Mouse (Mus musculus): Measurements from ENCODE around the gene F11r. TPM values are rescaled to one million over a fixed set of nuclear protein-coding genes. Genes with fewer than 3 reads are reported as not detected.

The F11r gene
- 70.9 and 74.7 TPM in 2 replicates for polyA plus RNA-seq (2014; fragmentation: Nextera tagmentation; extraction: Ambion mirVana)

GRCm38 (mm10) chr1:171437264-171438013 lies at the start of gene F11r:
F11r (plus strand) TSS chr1:171437535.
- H3K4me3 ChIP-seq (ENCODE audit: control insufficient read depth in 1 of 2, insufficient read depth in 1 of 2, low read depth in 1 of 2, low read length in 2 of 2) = peak within 1 kb of the TSS; percentile 75 to 81
- H3K9ac ChIP-seq (ENCODE audit: low read length) = peak within 1 kb of the TSS; percentile 84
- peaks cover 29 to 37% of the 10 kb centered on the region in 2 experiments for H3K4me1 ChIP-seq (ENCODE audit: control insufficient read depth in 2 of 2, insufficient read depth in 2 of 2, low read length in 2 of 2)
- under 1% methylated on average over 46 of the region's 46 CpGs for WGBS
- H3K4me2 ChIP-seq (ENCODE audit: low read length) = peak within 1 kb of the TSS; percentile 80
- peak; percentile 63 for ATAC-seq (ENCODE audit: insufficient number of reproducible peaks, insufficient read depth, low FRiP score, low read depth)
- no peaks in the 10 kb centered on the region for H3K27me3 ChIP-seq (ENCODE audit: control insufficient read depth, insufficient read depth, low read length)
- H3K36me3 ChIP-seq (ENCODE audit: control insufficient read depth, insufficient read depth, low read length) = no peaks in the 10 kb centered on the region
- H3K9me3 ChIP-seq (ENCODE audit: control insufficient read depth, low read length) = no peaks in the 10 kb centered on the region
- H3K27ac ChIP-seq (replicated peaks in 1 of 2; ENCODE audit: control insufficient read depth in 1 of 2, insufficient read depth in 1 of 2, low read depth in 2 of 2, low read length in 2 of 2) = peak within 1 kb of the TSS; percentile 51 to 84

- Histone ChIP-seq H3K4me2 (ENCODE audit: low read length) (no peak within 1 kb of the TSS), H3K27ac (replicated peaks in 1 of 2; ENCODE audit: control insufficient read depth in 1 of 2, insufficient read depth in 1 of 2, low read depth in 2 of 2, low read length in 2 of 2) (no peak within 1 kb of the TSS), H3K4me3 (ENCODE audit: control insufficient read depth in 1 of 2, insufficient read depth in 1 of 2, low read depth in 1 of 2, low read length in 2 of 2) (peak within 1 kb of the TSS in 1 of 2 experiments; percentile 6; a peak in 1 of 4 replicates), H3K9me3 (ENCODE audit: control insufficient read depth, low read length) (no peaks in the 10 kb centered on the region), H3K36me3 (ENCODE audit: control insufficient read depth, insufficient read depth, low read length) (no peaks in the 10 kb centered on the region), H3K27me3 (ENCODE audit: control insufficient read depth, insufficient read depth, low read length) (no peaks in the 10 kb centered on the region), H3K4me1 (ENCODE audit: control insufficient read depth in 2 of 2, insufficient read depth in 2 of 2, low read length in 2 of 2) (peaks cover 0 to 2% of the 10 kb centered on the region in 2 experiments; a peak in 1 of 4 replicates), H3K9ac (ENCODE audit: low read length) (no peak within 1 kb of the TSS)
- 74% methylated on average over 15 of the region's 15 CpGs for WGBS
- no peak for ATAC-seq (ENCODE audit: insufficient number of reproducible peaks, insufficient read depth, low FRiP score, low read depth)
Measured at GRCm38 (mm10) chr1:171388376-171389102, 48.8 kb upstream of the F11r start, which contains the start of gene Arhgap30. Arhgap30 (plus strand) TSS chr1:171388954.

- WGBS = 81% methylated on average over 4 of the region's 4 CpGs
- Histone ChIP-seq H3K27ac (replicated peaks in 1 of 2; ENCODE audit: control insufficient read depth in 1 of 2, insufficient read depth in 1 of 2, low read depth in 2 of 2, low read length in 2 of 2) (no peak overlapping the region), H3K36me3 (ENCODE audit: control insufficient read depth, insufficient read depth, low read length) (no peaks in the 10 kb centered on the region), H3K27me3 (ENCODE audit: control insufficient read depth, insufficient read depth, low read length) (no peaks in the 10 kb centered on the region), H3K9ac (ENCODE audit: low read length) (no peak overlapping the region), H3K4me3 (ENCODE audit: control insufficient read depth in 1 of 2, insufficient read depth in 1 of 2, low read depth in 1 of 2, low read length in 2 of 2) (no peak overlapping the region), H3K9me3 (ENCODE audit: control insufficient read depth, low read length) (no peaks in the 10 kb centered on the region), H3K4me1 (ENCODE audit: control insufficient read depth in 2 of 2, insufficient read depth in 2 of 2, low read length in 2 of 2) (peaks cover 0 to 2% of the 10 kb centered on the region in 2 experiments; a peak in 1 of 4 replicates), H3K4me2 (ENCODE audit: low read length) (no peak overlapping the region)
- no peak for ATAC-seq (ENCODE audit: insufficient number of reproducible peaks, insufficient read depth, low FRiP score, low read depth)
Measured at GRCm38 (mm10) chr1:171390101-171390500, 47.2 kb upstream of the F11r start.

GRCm38 (mm10) chr1:171401821-171402220 lies 35.5 kb upstream of the F11r start:
- no peak for ATAC-seq (ENCODE audit: insufficient number of reproducible peaks, insufficient read depth, low FRiP score, low read depth)
- no peaks in the 10 kb centered on the region for H3K36me3 ChIP-seq (ENCODE audit: control insufficient read depth, insufficient read depth, low read length)

GRCm38 (mm10) chr1:171402991-171403390 lies 34.3 kb upstream of the F11r start:
- H3K27ac ChIP-seq (replicated peaks in 1 of 2; ENCODE audit: control insufficient read depth in 1 of 2, insufficient read depth in 1 of 2, low read depth in 2 of 2, low read length in 2 of 2) = no peak overlapping the region
- H3K27me3 ChIP-seq (ENCODE audit: control insufficient read depth, insufficient read depth, low read length) = no peaks in the 10 kb centered on the region
- no peak overlapping the region for H3K9ac ChIP-seq (ENCODE audit: low read length)
- WGBS = 87% methylated on average over 9 of the region's 9 CpGs
- H3K4me1 ChIP-seq (ENCODE audit: control insufficient read depth in 2 of 2, insufficient read depth in 2 of 2, low read length in 2 of 2) = no peaks in the 10 kb centered on the region
- H3K4me3 ChIP-seq (ENCODE audit: control insufficient read depth in 1 of 2, insufficient read depth in 1 of 2, low read depth in 1 of 2, low read length in 2 of 2) = no peak overlapping the region
- no peaks in the 10 kb centered on the region for H3K9me3 ChIP-seq (ENCODE audit: control insufficient read depth, low read length)
- H3K36me3 ChIP-seq (ENCODE audit: control insufficient read depth, insufficient read depth, low read length) = no peaks in the 10 kb centered on the region
- ATAC-seq (ENCODE audit: insufficient number of reproducible peaks, insufficient read depth, low FRiP score, low read depth) = no peak
- no peak overlapping the region for H3K4me2 ChIP-seq (ENCODE audit: low read length)

More at GRCm38 (mm10) chr1:171401821-171402220, 35.5 kb upstream of the F11r start:
- whole genome bisulfite sequencing = 75% methylated on average over 4 of the region's 4 CpGs
- Histone ChIP-seq H3K27me3 (ENCODE audit: control insufficient read depth, insufficient read depth, low read length) (no peaks in the 10 kb centered on the region), H3K4me2 (ENCODE audit: low read length) (no peak overlapping the region), H3K27ac (replicated peaks in 1 of 2; ENCODE audit: control insufficient read depth in 1 of 2, insufficient read depth in 1 of 2, low read depth in 2 of 2, low read length in 2 of 2) (no peak overlapping the region), H3K9ac (ENCODE audit: low read length) (no peak overlapping the region), H3K4me1 (ENCODE audit: control insufficient read depth in 2 of 2, insufficient read depth in 2 of 2, low read length in 2 of 2) (no peaks in the 10 kb centered on the region), H3K9me3 (ENCODE audit: control insufficient read depth, low read length) (no peaks in the 10 kb centered on the region), H3K4me3 (ENCODE audit: control insufficient read depth in 1 of 2, insufficient read depth in 1 of 2, low read depth in 1 of 2, low read length in 2 of 2) (no peak overlapping the region)

- no peaks in the 10 kb centered on the region for H3K4me1 ChIP-seq (ENCODE audit: control insufficient read depth in 2 of 2, insufficient read depth in 2 of 2, low read length in 2 of 2)
- WGBS = 70% methylated on average over 5 of the region's 5 CpGs
- no peaks in the 10 kb centered on the region for H3K36me3 ChIP-seq (ENCODE audit: control insufficient read depth, insufficient read depth, low read length)
- H3K9ac ChIP-seq (ENCODE audit: low read length) = no peak overlapping the region
- H3K27me3 ChIP-seq (ENCODE audit: control insufficient read depth, insufficient read depth, low read length) = no peaks in the 10 kb centered on the region
- H3K27ac ChIP-seq (replicated peaks in 1 of 2; ENCODE audit: control insufficient read depth in 1 of 2, insufficient read depth in 1 of 2, low read depth in 2 of 2, low read length in 2 of 2) = no peak overlapping the region
- H3K4me3 ChIP-seq (ENCODE audit: control insufficient read depth in 1 of 2, insufficient read depth in 1 of 2, low read depth in 1 of 2, low read length in 2 of 2) = no peak overlapping the region
- no peaks in the 10 kb centered on the region for H3K9me3 ChIP-seq (ENCODE audit: control insufficient read depth, low read length)
- ATAC-seq (ENCODE audit: insufficient number of reproducible peaks, insufficient read depth, low FRiP score, low read depth) = no peak
- H3K4me2 ChIP-seq (ENCODE audit: low read length) = no peak overlapping the region
Measured at GRCm38 (mm10) chr1:171407263-171407662, 30.1 kb upstream of the F11r start.

GRCm38 (mm10) chr1:171410231-171410630 lies 27.1 kb upstream of the F11r start:
- Histone ChIP-seq H3K4me2 (ENCODE audit: low read length) (no peak overlapping the region), H3K9me3 (ENCODE audit: control insufficient read depth, low read length) (no peaks in the 10 kb centered on the region), H3K36me3 (ENCODE audit: control insufficient read depth, insufficient read depth, low read length) (peaks cover 10% of the 10 kb centered on the region), H3K4me3 (ENCODE audit: control insufficient read depth in 1 of 2, insufficient read depth in 1 of 2, low read depth in 1 of 2, low read length in 2 of 2) (no peak overlapping the region), H3K9ac (ENCODE audit: low read length) (no peak overlapping the region), H3K4me1 (ENCODE audit: control insufficient read depth in 2 of 2, insufficient read depth in 2 of 2, low read length in 2 of 2) (peaks cover 2 to 7% of the 10 kb centered on the region in 2 experiments; a peak in 3 of 4 replicates), H3K27ac (replicated peaks in 1 of 2; ENCODE audit: control insufficient read depth in 1 of 2, insufficient read depth in 1 of 2, low read depth in 2 of 2, low read length in 2 of 2) (no peak overlapping the region), H3K27me3 (ENCODE audit: control insufficient read depth, insufficient read depth, low read length) (no peaks in the 10 kb centered on the region)
- WGBS = 87% methylated on average over 1 of the region's 1 CpGs
- ATAC-seq (ENCODE audit: insufficient number of reproducible peaks, insufficient read depth, low FRiP score, low read depth) = no peak

Measured in heart, embryonic 14.5 days (tissue).